Mouse (Mus musculus): ENCODE data around the gene Rab37.

DNA sequence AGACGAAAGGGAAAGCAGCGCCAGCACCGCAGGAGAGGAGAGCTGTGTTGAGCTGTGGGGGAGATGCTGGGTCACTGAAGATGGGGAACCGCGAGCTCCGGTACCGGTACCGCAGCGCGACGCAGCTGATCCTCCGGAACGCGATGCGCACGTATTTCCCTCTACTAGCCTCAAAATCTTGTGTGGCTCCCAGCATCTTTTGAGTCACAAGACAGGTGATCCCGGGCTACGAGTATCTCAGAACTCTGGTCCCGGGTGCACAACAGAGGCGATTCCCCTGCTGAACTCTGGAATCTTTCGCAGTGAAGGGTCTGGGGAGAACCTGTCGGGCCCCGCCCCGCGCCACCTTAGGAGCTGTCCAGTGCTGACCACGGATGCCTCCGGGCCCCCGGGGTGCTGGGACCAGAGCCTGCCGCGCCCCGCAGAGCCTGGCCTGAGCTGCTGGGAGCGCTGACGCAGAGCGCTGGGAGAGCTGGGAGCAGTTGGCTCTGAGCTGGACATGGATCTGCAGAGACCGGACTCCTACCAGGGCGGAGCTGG is at the start of gene Rab37:
- TF ChIP-seq CTCF (IDR thresholded peaks at IDR 0.05; ENCODE audit: low read depth, low read length) (no peak), POLR2A (IDR thresholded peaks at IDR 0.05; ENCODE audit: insufficient read depth, low read length) (no peak)
